Mouse (Mus musculus): ENCODE results near the gene Ubac1. TPM values are rescaled to one million over a fixed set of nuclear protein-coding genes. Genes with fewer than 3 reads are reported as not detected.

Gene Ubac1
- 290 and 303 TPM in 2 replicates for polyA plus RNA-seq (2014; fragmentation: Nextera tagmentation; extraction: Ambion mirVana)

DNA sequence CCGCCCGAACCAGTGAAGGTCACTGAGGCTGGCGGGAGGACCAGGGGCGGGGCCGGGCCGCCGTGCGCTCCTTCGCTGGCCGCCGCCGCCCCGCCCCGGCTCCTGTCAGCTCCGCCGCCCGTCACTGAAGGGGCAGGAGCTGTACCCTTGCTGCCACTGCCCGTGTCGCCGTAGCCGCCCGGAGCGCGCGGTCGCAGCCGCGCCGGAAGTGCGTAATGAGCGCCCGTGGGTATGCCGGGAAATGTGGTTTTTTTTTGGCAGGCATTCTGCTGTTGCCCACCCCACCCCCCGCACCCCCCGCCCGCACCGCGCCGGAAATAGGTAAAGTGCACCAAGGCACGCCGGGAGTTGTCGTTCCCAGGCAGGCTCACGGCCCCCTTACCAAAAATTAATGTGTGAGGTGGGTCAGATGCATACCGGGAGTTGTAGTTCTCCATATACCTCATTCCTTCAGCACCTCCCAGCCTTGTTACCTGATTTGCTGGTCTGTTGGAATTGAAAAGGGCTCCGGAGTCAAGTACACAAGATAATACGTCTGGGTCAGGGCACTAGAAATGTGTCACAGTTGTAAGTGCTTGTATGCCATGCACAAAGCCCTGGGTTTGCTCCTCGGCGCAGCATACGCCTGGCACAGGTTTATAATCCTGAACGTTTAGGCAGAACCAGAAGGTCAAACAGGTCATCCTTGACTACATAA lies at the start of gene Ubac1:
Gene Ubac1, minus strand, starts transcription at position 187 of the 697 bp plus-strand sequence.
- DNase-seq (ENCODE audit: low spot score) (peak; percentile 90), ATAC-seq (replicated peaks; ENCODE audit: low FRiP score) (peak; percentile 90)
- H3K4me1 ChIP-seq (replicated peaks; ENCODE audit: control insufficient read depth, insufficient read depth, low read length) = peaks cover 28% of the 10 kb centered on the region

DNA sequence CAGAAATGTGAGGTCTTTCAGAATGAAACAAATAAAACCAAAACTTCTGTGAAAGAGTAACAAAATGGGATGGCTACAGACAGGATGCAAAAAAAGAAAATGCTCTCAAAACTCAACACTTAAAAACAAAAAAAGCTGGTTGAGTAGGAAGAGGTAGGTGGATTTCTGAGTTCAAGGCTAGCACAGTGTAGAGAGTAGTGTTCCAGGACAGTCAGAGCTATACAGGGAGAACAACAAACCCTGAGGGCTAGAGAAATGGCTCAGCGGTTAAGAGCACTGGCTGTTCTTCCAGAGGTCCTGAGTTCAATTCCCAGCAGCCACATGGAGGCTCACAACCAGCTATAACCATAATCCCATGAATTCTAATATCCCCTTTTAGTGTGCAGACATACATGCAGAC lies 47.0 kb upstream of the Ubac1 start:
- ATAC-seq (replicated peaks; ENCODE audit: low FRiP score) = no peak
- Histone ChIP-seq H3K4me1 (replicated peaks; ENCODE audit: control insufficient read depth, insufficient read depth, low read length) (no peaks in the 10 kb centered on the region), H3K27ac (ENCODE audit: low read depth, low read length) (no peak overlapping the region), H3K36me3 (ENCODE audit: control insufficient read depth, insufficient read depth, low read length) (no peaks in the 10 kb centered on the region), H3K4me2 (no peak overlapping the region), H3K4me3 (ENCODE audit: low read depth, low read length) (no peak overlapping the region), H3K9me3 (ENCODE audit: control insufficient read depth, low read length) (no peaks in the 10 kb centered on the region), H3K9ac (ENCODE audit: low read depth, low read length) (no peak overlapping the region), H3K27me3 (replicated peaks; ENCODE audit: control insufficient read depth, insufficient read depth, low read length) (no peaks in the 10 kb centered on the region)
- DNase-seq (ENCODE audit: low spot score) = no peak
- 85% methylated on average over 1 of the region's 1 CpGs for WGBS

More for the DNA sequence above, at the start of gene Ubac1:
- 7% methylated on average over 50 of the region's 50 CpGs for WGBS
- Histone ChIP-seq H3K9ac (ENCODE audit: low read depth, low read length) (peak within 1 kb of the TSS; percentile 84), H3K27me3 (replicated peaks; ENCODE audit: control insufficient read depth, insufficient read depth, low read length) (no peaks in the 10 kb centered on the region), H3K9me3 (ENCODE audit: control insufficient read depth, low read length) (no peaks in the 10 kb centered on the region), H3K4me2 (peak within 1 kb of the TSS; percentile 75), H3K4me3 (ENCODE audit: low read depth, low read length) (peak within 1 kb of the TSS; percentile 90), H3K36me3 (ENCODE audit: control insufficient read depth, insufficient read depth, low read length) (peaks cover 4% of the 10 kb centered on the region; the same call in 1 of the 2 replicates), H3K27ac (ENCODE audit: low read depth, low read length) (peak within 1 kb of the TSS; percentile 92)

DNA sequence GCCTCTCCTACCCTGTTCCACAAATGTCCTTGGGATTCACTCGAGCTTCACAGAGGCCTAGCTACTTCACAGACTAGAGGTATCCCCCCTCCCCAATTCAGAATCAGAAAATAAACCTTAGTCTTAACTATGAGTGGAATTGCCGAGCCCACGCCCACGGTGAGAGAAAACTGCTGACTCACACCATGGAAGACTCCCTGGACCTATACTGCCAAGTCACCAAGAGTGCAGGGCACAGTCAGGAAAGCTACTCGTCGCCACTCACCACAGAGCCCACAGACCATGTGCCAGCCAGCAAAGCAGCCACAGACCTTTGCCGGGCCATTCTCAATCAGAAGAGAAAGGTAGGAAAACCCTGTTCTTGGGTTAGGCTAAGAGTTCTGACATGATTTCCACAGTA lies 46.6 kb upstream of the Ubac1 start:
- Histone ChIP-seq H3K9me3 (ENCODE audit: control insufficient read depth, low read length) (no peaks in the 10 kb centered on the region), H3K4me1 (replicated peaks; ENCODE audit: control insufficient read depth, insufficient read depth, low read length) (peaks cover 3% of the 10 kb centered on the region; the same call in 1 of the 2 replicates), H3K9ac (ENCODE audit: low read depth, low read length) (no peak overlapping the region), H3K4me3 (ENCODE audit: low read depth, low read length) (no peak overlapping the region), H3K27ac (ENCODE audit: low read depth, low read length) (no peak overlapping the region), H3K4me2 (no peak overlapping the region), H3K27me3 (replicated peaks; ENCODE audit: control insufficient read depth, insufficient read depth, low read length) (no peaks in the 10 kb centered on the region), H3K36me3 (ENCODE audit: control insufficient read depth, insufficient read depth, low read length) (no peaks in the 10 kb centered on the region)
- DNase-seq (ENCODE audit: low spot score) (no peak), ATAC-seq (replicated peaks; ENCODE audit: low FRiP score) (0 out of 2 replicates have a peak, but pooled peaks have one; percentile 49)
- WGBS = 57% methylated on average over 7 of the region's 7 CpGs

DNA sequence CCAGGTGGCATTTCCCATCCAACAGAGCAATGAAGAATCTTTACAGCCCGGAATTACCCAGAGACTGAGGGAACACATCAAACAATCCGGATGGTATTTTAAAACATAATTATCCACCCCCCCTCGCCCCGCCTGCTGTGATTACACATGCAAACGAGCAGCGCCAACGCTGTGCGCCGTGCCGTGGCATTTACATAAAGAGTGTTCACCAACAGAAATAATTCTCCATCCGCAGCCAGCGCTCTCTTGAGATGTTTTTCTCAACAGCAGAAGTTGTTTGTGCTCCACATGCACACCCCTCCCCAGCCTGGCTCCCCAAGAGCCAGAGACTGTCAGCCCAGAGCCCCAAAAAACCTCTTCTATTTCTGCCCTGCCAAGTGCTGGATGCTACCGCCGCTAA lies 45.0 kb upstream of the Ubac1 start:
- Histone ChIP-seq H3K9ac (ENCODE audit: low read depth, low read length) (no peak overlapping the region), H3K36me3 (ENCODE audit: control insufficient read depth, insufficient read depth, low read length) (no peaks in the 10 kb centered on the region), H3K9me3 (ENCODE audit: control insufficient read depth, low read length) (no peaks in the 10 kb centered on the region), H3K4me3 (ENCODE audit: low read depth, low read length) (no peak overlapping the region), H3K27me3 (replicated peaks; ENCODE audit: control insufficient read depth, insufficient read depth, low read length) (no peaks in the 10 kb centered on the region), H3K4me1 (replicated peaks; ENCODE audit: control insufficient read depth, insufficient read depth, low read length) (peaks cover 17% of the 10 kb centered on the region), H3K4me2 (no peak overlapping the region), H3K27ac (ENCODE audit: low read depth, low read length) (no peak overlapping the region)
- no peak for ATAC-seq (replicated peaks; ENCODE audit: low FRiP score)
- no peak for DNase-seq (ENCODE audit: low spot score)
- WGBS = 81% methylated on average over 14 of the region's 14 CpGs

DNA sequence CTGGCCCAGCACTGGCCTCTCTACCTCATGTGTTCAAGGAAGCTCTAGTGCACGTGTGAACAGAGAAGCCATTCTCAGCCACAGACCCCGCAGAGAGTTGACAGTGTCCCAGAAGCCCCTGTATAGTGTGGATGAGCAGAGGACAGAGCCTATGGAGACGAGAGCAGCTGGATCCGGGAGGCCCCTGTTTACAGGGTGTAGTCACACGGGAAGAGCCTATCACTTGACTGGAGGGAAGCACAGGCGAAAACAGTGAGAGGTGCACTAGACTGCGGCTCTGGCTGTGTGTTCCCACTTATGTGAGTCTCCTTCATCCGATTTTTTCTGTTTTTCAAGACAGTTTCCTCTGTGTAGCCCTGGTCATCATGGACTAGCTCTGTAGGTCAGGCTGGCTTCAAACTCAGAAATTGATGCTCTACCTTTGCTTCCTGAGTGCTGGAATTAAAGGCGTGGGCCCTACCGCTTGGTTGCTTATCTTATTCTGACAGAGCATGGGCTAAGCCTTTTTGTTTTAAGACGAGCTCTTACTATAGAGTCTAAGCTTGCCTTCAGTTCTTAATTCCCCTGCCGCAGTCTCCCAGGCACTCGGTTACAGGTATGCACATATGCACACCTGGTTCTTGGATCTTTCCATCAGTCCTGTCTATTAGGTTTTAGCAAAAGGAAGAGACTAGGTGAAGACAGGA lies 41.3 kb upstream of the Ubac1 start:
- no peak for DNase-seq (ENCODE audit: low spot score)
- Histone ChIP-seq H3K27ac (ENCODE audit: low read depth, low read length) (no peak overlapping the region), H3K4me3 (ENCODE audit: low read depth, low read length) (no peak overlapping the region), H3K9ac (ENCODE audit: low read depth, low read length) (no peak overlapping the region), H3K4me1 (replicated peaks; ENCODE audit: control insufficient read depth, insufficient read depth, low read length) (peaks cover 25% of the 10 kb centered on the region), H3K4me2 (no peak overlapping the region), H3K9me3 (ENCODE audit: control insufficient read depth, low read length) (no peaks in the 10 kb centered on the region), H3K27me3 (replicated peaks; ENCODE audit: control insufficient read depth, insufficient read depth, low read length) (no peaks in the 10 kb centered on the region), H3K36me3 (ENCODE audit: control insufficient read depth, insufficient read depth, low read length) (no peaks in the 10 kb centered on the region)
- no peak for ATAC-seq (replicated peaks; ENCODE audit: low FRiP score)
- 53% methylated on average over 13 of the region's 13 CpGs for WGBS

DNA sequence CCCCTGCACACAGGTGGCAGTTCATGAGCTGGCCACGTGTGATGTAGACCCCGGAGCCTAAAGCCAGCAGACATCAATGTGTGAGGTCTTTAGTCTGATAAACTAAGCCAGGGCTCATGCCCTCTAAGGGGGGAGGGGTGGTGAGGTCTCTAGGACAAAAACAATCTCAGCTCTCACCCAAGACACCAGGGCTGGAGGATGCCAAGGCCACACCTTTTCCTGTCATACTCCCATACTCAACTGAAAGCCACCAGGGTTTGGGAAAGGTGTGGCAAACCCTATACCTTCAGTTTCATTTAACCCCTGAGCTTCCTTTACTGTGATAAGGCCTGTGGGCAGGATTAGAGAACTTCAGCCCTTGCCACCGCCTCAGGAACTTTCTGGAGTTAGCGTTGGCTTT lies 40.7 kb upstream of the Ubac1 start:
- no peak overlapping the region for H3K27ac ChIP-seq (ENCODE audit: low read depth, low read length)
- no peaks in the 10 kb centered on the region for H3K27me3 ChIP-seq (replicated peaks; ENCODE audit: control insufficient read depth, insufficient read depth, low read length)
- WGBS = 45% methylated on average over 4 of the region's 4 CpGs
- no peaks in the 10 kb centered on the region for H3K36me3 ChIP-seq (ENCODE audit: control insufficient read depth, insufficient read depth, low read length)
- no peaks in the 10 kb centered on the region for H3K9me3 ChIP-seq (ENCODE audit: control insufficient read depth, low read length)
- no peak for DNase-seq (ENCODE audit: low spot score)
- H3K4me3 ChIP-seq (ENCODE audit: low read depth, low read length) = no peak overlapping the region
- no peak overlapping the region for H3K4me2 ChIP-seq
- ATAC-seq (replicated peaks; ENCODE audit: low FRiP score) = no peak
- peaks cover 25% of the 10 kb centered on the region for H3K4me1 ChIP-seq (replicated peaks; ENCODE audit: control insufficient read depth, insufficient read depth, low read length)
- H3K9ac ChIP-seq (ENCODE audit: low read depth, low read length) = no peak overlapping the region

DNA sequence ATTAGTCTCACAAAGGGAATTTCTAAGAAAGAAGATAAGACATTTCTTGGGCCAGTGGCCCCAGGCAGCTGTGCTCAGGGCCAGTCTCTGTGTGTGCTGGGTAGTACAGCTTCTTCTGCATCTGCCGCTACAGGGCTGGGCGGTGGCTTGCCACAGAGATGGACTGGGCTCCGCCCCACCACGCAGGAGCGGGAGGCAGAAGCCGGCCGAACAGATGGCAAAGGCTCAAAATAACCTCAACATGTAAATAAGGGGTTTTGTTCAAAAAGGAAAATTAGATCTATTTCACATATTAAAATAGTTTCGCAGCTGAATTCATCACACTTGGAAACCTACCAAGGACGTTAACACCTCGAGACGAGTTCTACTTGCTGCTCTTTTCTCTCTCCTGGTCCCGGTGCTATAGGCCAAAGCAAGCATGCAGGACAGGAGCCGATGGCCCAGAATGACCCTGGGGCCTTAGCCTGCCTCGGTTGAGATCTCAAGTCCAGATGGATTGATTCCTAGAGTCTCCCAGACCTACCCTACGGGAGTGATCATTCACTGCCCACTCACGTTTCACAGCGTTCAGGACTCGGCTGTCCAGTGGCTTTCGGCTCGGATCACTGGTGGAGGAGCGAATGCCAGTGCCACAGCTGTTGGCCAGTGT lies 39.6 kb upstream of the Ubac1 start:
- Histone ChIP-seq H3K4me1 (replicated peaks; ENCODE audit: control insufficient read depth, insufficient read depth, low read length) (peaks cover 25% of the 10 kb centered on the region), H3K4me2 (no peak overlapping the region), H3K36me3 (ENCODE audit: control insufficient read depth, insufficient read depth, low read length) (no peaks in the 10 kb centered on the region), H3K27me3 (replicated peaks; ENCODE audit: control insufficient read depth, insufficient read depth, low read length) (no peaks in the 10 kb centered on the region), H3K4me3 (ENCODE audit: low read depth, low read length) (no peak overlapping the region), H3K9me3 (ENCODE audit: control insufficient read depth, low read length) (no peaks in the 10 kb centered on the region), H3K9ac (ENCODE audit: low read depth, low read length) (no peak overlapping the region), H3K27ac (ENCODE audit: low read depth, low read length) (no peak overlapping the region)
- WGBS = 67% methylated on average over 21 of the region's 21 CpGs
- no peak for DNase-seq (ENCODE audit: low spot score)
- peak; percentile 82 for ATAC-seq (replicated peaks; ENCODE audit: low FRiP score)

DNA sequence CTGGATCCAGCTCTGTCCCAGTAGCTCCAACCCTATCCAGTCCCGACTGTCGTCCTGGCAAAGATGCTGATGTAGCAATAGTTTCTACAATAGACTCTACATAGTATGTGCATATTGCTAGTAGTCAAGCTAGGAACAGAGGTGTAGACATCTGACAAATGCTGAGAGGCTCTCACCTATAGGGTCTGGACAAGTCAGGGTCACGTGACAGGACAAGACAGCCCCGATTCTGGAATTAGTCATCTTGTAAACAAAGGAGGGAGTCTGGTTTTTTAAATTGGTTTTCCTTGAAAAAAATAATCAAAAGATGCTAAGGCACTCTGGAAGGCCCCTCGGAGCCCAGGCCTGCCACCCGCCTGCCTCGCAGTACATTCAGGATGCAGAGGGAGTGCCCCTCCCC lies 35.5 kb upstream of the Ubac1 start:
- DNase-seq (ENCODE audit: low spot score) (no peak), ATAC-seq (replicated peaks; ENCODE audit: low FRiP score) (no peak)
- H3K4me1 ChIP-seq (replicated peaks; ENCODE audit: control insufficient read depth, insufficient read depth, low read length) = peaks cover 13% of the 10 kb centered on the region
- H3K4me2 ChIP-seq = no peak overlapping the region
- no peaks in the 10 kb centered on the region for H3K36me3 ChIP-seq (ENCODE audit: control insufficient read depth, insufficient read depth, low read length)
- no peaks in the 10 kb centered on the region for H3K9me3 ChIP-seq (ENCODE audit: control insufficient read depth, low read length)
- no peak overlapping the region for H3K27ac ChIP-seq (ENCODE audit: low read depth, low read length)
- H3K9ac ChIP-seq (ENCODE audit: low read depth, low read length) = no peak overlapping the region
- 74% methylated on average over 7 of the region's 7 CpGs for WGBS
- H3K27me3 ChIP-seq (replicated peaks; ENCODE audit: control insufficient read depth, insufficient read depth, low read length) = no peaks in the 10 kb centered on the region
- H3K4me3 ChIP-seq (ENCODE audit: low read depth, low read length) = no peak overlapping the region
